Mouse (Mus musculus) skeletal muscle tissue, adult 2 months (tissue): ENCODE results near the gene Abcc12.

ENCODE experiments used
- DNase-seq: peaks from one replicate; pipeline ENCODE4 v3.0.0-alpha.2; 2012; ENCODE audit warnings: low read depth, low spot score

Gene Abcc12

DNA sequence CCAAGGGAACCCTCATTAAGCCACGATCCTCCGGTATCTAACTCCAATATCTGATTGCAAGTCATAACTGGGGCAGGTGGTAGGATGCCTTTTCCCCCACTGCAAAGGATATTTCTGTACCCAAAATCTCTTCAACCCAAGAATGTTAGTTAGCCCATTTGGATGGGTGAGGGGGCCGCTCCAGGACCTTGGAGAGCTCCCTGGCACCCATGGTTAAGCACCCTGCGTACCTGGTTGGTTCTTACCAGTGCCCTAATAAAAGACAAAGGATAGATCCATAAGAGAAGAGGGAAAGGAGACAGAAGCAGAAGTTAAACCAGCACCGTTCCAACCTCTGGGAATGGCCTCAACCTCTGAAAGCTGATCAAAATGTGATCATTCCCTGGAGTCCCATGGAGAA lies 67.6 kb downstream of the Abcc12 start:
- DNase-seq = no peak

GRCm38 (mm10) chr8:86512131-86512792 lies 68.2 kb downstream of the Abcc12 start:
- no peak for DNase-seq

DNA sequence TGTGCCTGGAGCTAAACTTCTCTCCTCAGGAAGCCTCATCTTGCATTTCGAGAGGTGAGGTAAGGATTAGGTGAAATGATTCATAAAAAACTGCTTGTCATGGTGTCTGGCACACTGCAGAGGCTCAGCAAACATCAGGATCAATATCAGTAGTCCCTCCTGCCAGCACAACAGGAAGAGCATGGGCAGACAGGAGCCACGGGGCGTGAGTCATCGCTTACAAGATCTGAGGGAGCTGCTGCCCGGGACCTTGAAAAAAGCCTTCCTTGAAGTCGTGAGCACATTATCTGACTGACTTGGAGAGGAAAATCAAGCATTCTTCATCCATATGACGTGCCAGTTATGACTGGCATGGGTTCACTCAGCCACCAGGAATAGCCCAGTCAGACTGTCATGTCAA lies 79.1 kb downstream of the Abcc12 start:
- DNase-seq = no peak

- DNase-seq = no peak
These were observed 85.4 kb downstream of the Abcc12 start for GRCm38 (mm10) chr8:86495056-86495455.

DNA sequence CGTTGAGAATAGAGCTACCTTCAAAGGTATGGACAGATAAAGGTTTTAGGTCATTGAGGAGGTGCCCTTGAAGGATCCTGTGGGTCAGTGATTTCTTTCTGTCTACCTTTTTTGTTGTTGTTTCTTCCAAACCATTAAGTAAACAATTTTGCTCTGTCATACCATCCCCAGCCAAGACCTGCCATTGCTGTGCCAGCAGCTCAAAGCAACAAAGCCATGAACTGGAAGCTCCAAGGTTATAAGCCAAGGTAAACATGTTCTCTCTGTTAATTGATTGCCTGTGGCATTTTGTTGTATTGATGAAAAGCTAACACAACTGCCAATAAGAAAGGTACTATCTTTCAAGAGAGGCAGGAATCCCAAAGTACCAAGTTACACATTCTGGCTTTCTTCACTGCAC lies 86.6 kb downstream of the Abcc12 start:
- no peak for DNase-seq

DNA sequence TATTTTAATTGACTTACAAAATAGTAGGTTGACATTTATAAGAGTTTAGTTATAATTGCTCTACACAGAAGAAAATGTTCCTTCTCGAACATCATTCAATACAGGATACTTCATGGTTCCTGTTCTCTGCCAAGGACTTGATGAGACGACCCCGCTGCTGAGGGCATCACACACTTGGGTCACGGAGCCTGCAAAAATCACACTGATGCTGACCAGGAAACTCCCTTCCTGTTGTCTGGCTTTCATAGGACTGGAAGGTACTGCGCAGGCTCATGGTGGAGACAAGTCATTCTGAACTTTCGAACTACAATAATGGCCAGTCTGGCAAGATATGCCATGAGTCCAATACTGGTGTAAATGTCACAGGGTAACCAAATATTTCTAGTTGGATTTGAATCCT lies 95.1 kb downstream of the Abcc12 start:
- DNase-seq = no peak

GRCm38 (mm10) chr8:86484244-86484643 lies 96.2 kb downstream of the Abcc12 start:
- DNase-seq = no peak

GRCm38 (mm10) chr8:86482116-86482515 lies 98.4 kb downstream of the Abcc12 start:
- no peak for DNase-seq

- no peak for DNase-seq
These were observed 104.6 kb downstream of the Abcc12 start for GRCm38 (mm10) chr8:86475711-86476438.

DNA sequence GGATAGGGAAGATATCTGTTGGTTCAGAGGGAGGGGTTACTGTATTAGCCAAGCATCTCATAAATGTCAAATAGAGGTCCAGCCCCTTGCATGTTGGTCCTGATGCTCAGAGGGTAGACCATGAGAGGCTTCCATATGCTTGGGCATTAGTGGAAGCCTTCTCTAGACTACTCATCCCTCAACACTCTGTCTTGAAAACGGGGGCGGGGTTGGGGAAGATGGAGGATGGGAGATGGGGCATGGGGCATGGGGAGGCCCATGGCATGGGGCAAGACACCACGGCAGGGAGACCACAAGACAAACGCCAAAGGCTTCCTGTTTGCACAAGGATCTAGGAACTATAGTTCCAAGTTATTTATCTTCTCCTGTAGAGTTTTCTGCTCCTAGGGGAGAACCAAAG lies 106.0 kb downstream of the Abcc12 start:
- DNase-seq = no peak

DNA sequence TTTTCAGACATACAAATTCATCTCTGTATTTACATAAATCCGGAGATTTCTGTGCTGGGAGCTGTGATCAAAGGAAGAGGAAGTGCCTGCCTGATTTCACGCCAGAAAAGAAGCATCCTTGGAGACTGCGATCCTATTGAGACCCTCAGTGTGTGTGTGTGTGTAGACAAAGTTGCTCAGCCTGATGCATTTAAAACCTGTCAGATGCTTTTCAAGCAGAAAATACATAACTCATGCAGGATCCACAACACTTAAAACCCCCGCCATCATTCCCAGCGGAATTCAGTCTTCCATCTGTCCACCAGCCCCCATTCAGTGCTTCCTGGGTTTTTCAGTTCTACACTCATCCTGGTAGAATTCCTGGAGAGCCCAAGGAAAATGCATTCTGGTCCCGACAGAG lies 107.4 kb downstream of the Abcc12 start:
- DNase-seq = no peak

DNA sequence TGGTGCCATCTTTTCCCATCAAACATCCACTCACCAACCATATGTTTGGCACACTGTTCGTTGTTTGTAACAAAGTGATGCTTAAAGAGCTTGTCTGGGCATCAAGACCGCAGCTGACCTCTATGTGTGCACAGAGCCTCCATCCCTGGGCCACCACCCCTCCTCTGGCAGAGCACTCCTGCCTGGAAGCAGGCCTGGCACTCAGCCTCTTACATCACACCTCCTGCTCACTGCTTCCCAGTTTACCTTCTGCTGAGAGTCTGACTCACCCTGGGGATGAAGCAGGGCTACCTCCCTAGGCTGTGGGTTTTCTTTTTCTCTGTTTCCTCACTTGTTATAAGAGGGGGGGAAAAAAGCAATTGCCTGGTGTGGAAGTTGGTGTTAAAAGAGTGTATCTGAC lies 109.8 kb downstream of the Abcc12 start:
- no peak for DNase-seq

GRCm38 (mm10) chr8:86463215-86463614 lies 117.3 kb downstream of the Abcc12 start:
- no peak for DNase-seq

GRCm38 (mm10) chr8:86460372-86460771 lies 120.1 kb downstream of the Abcc12 start:
- DNase-seq = no peak

DNA sequence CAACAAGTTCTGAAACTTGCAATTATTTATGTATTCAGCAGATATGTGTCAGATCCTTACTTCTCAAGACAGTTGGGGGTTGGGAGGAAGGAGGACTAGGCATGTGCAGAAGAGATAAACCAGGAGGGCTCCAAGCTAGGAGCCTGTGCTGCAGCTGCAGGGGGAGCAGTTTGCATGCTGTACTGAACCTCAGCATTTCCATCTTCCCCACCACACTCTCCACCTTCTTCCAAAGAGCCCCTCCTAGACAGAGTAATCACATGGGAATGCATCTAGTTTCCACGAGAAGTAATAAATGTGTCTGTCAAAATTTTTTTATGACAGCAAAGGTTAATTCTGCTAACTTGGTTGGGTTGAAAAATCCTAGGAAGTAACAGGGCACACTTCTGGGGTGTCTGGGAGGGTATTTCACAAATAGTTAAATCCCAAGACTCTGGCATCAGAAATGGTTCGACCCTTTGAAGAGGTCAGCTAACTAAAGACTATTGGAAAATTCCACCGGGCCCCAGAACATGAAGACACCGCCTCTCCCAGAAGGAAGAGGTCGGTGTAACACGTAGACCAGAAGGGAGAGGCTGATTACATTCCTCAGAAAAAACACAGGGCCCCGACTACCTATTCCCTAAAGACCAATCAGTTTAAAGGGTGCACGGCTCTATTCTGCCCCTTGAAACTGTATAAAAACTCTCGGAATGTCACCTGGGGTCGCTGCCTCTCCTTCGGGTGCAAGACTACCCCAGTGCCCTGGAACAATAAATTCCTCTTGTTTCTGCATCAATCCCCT lies 126.6 kb downstream of the Abcc12 start:
- no peak for DNase-seq

- DNase-seq = no peak
These were observed 130.5 kb downstream of the Abcc12 start for GRCm38 (mm10) chr8:86449870-86450515.

DNA sequence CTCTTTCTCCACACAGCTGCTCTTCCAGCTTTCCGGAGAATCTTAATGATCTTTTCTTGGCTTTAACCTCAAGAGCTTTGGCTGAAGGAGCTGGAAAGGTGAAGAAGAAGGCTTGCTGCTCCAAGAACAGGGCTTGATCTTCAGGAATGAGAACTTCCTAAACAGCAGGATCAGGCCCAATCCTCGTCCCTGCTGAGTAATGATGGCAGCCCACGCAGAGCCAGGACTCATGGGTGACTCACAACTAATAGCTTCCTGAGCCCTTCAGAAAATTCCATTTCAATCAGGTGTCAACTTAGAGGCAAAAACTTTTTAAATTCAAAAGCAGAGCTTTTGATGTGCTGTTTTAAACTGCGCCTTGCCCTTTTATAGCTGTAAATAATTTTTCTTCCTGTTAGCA lies 135.0 kb downstream of the Abcc12 start:
- no peak for DNase-seq

GRCm38 (mm10) chr8:86443744-86444143 lies 136.7 kb downstream of the Abcc12 start:
- no peak for DNase-seq

GRCm38 (mm10) chr8:86438983-86439299 lies 141.5 kb downstream of the Abcc12 start:
- DNase-seq = no peak

GRCm38 (mm10) chr8:86438133-86438982 lies 142.1 kb downstream of the Abcc12 start:
- no peak for DNase-seq

DNA sequence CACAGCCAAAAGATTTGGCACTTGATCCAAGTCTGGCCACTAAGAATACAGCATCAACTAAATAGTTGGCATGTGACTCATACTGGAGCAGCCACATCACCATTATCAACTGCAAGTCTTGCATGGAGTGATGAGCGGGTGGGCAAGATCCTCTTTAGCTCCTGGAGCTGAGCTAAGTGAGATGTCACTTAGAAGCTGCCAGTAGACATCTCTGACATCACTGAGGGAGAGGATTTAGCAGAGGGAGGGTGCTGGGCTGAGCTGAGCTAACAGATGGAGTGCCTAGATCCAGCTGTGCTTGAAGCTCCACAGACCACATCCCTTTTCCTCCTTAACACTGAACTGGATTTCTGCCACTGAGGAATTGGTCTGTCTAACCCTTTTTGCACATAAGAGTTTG lies 143.1 kb downstream of the Abcc12 start:
- DNase-seq = no peak
